Mouse (Mus musculus) adipocyte (in vitro differentiated cells): ENCODE measurements around the gene Sema3b.

Source experiments
- DNase-seq: peaks from one replicate; pipeline ENCODE4 v3.0.0-alpha.2; 2016; ENCODE audit warnings: low spot score

Gene Sema3b

GRCm38 (mm10) chr9:107633091-107633660, 24.1 kb upstream of the Sema3b start:
- peak; percentile 64 for DNase-seq

GRCm38 (mm10) chr9:107632478-107632877, 23.4 kb upstream of the Sema3b start:
- peak; percentile 47 for DNase-seq

- DNase-seq = no peak
These were observed 22.8 kb upstream of the Sema3b start for GRCm38 (mm10) chr9:107631861-107632260.

GRCm38 (mm10) chr9:107631311-107631826, 22.3 kb upstream of the Sema3b start:
- DNase-seq = no peak

- DNase-seq = no peak
These were observed 21.5 kb upstream of the Sema3b start for GRCm38 (mm10) chr9:107630576-107630975.

GRCm38 (mm10) chr9:107629901-107630425, 20.9 kb upstream of the Sema3b start:
- no peak for DNase-seq

- no peak for DNase-seq
These were observed 20.3 kb upstream of the Sema3b start for GRCm38 (mm10) chr9:107629411-107629730.

- no peak for DNase-seq
These were observed 19.8 kb upstream of the Sema3b start for GRCm38 (mm10) chr9:107628721-107629410.

- DNase-seq = no peak
These were observed 18.6 kb upstream of the Sema3b start for GRCm38 (mm10) chr9:107627387-107628255.

- DNase-seq = peak; percentile 74
These were observed 17.8 kb upstream of the Sema3b start for GRCm38 (mm10) chr9:107626844-107627277.

GRCm38 (mm10) chr9:107626158-107626843, 17.3 kb upstream of the Sema3b start:
- peak; percentile 65 for DNase-seq

- DNase-seq = no peak
These were observed 16.5 kb upstream of the Sema3b start for GRCm38 (mm10) chr9:107625351-107626128.

GRCm38 (mm10) chr9:107624951-107625350, 15.9 kb upstream of the Sema3b start:
- DNase-seq = no peak

GRCm38 (mm10) chr9:107624539-107624938, 15.5 kb upstream of the Sema3b start:
- DNase-seq = no peak

GRCm38 (mm10) chr9:107620954-107621353, 11.9 kb upstream of the Sema3b start:
- DNase-seq = peak; percentile 51

- peak; percentile 33 for DNase-seq
These were observed 10.5 kb upstream of the Sema3b start for GRCm38 (mm10) chr9:107619546-107619879.

- peak; percentile 66 for DNase-seq
These were observed 9.9 kb upstream of the Sema3b start for GRCm38 (mm10) chr9:107618778-107619545.

- no peak for DNase-seq
These were observed 9.1 kb upstream of the Sema3b start for GRCm38 (mm10) chr9:107618098-107618497.

GRCm38 (mm10) chr9:107617461-107617860, 8.4 kb upstream of the Sema3b start:
- DNase-seq = no peak

GRCm38 (mm10) chr9:107615035-107615434, 6.0 kb upstream of the Sema3b start:
- no peak for DNase-seq
